Mouse (Mus musculus): ENCODE data around the gene Adamts12.

GRCm38 (mm10) chr15:11064558-11065411, at the start of gene Adamts12:
- TF ChIP-seq CTCF (IDR thresholded peaks at IDR 0.05; ENCODE audit: borderline replicate concordance, extremely low read depth, insufficient read depth, insufficient read length) (no peak), POLR2A (IDR thresholded peaks at IDR 0.05; ENCODE audit: borderline replicate concordance, extremely low read depth, insufficient read depth, insufficient read length, poor library complexity, severe bottlenecking) (no peak)

Data from brain, embryonic 14.5 days (tissue).